Mouse (Mus musculus): ENCODE measurements around the gene Cgas. TPM values are rescaled to one million over a fixed set of nuclear protein-coding genes. Genes with fewer than 3 reads are reported as not detected.

Gene Cgas
- polyA plus RNA-seq, 1 experiment from 2014 or later, result 0.86 TPM

DNA sequence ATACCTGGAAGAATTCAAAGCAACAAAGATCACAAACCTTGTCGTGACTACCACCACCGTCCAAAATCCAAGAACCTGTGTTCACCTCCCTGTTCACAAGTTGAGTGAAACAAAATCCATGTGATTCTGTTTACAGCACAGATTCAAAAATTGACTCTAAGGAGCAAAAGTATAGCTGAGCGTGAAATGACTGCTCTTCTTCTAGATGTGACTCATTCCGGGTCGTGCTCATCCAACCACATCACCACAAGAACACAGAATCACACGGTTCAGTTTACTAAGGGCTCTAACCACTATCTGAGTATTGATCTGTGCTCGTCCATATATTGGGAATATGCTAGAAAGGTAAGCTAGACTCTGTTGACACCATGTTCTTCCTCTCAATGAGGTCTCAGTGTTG, 56.1 kb downstream of the Cgas start:
- Histone ChIP-seq H3K9ac (replicated peaks; ENCODE audit: low read depth) (no peak overlapping the region), H3K36me3 (ENCODE audit: insufficient read depth, low read length) (no peaks in the 10 kb centered on the region), H3K4me2 (replicated peaks; ENCODE audit: low read depth, low read length) (no peak overlapping the region), H3K4me3 (ENCODE audit: low read depth, low read length) (no peak overlapping the region), H3K27me3 (replicated peaks; ENCODE audit: insufficient read depth, low read length) (no peaks in the 10 kb centered on the region), H3K27ac (ENCODE audit: low read length) (no peak overlapping the region), H3K4me1 (ENCODE audit: insufficient read depth, low read depth, low read length) (no peaks in the 10 kb centered on the region), H3K9me3 (ENCODE audit: low read length) (no peaks in the 10 kb centered on the region)
- no peak for ATAC-seq
- WGBS, result 88% methylated on average over 7 of the region's 7 CpGs
- TF ChIP-seq EP300 (IDR thresholded peaks at IDR 0.05), result no peak
- no peak for TF ChIP-seq CTCF (IDR thresholded peaks at IDR 0.05)
- DNase-seq (ENCODE audit: low spot score), result no peak

DNA sequence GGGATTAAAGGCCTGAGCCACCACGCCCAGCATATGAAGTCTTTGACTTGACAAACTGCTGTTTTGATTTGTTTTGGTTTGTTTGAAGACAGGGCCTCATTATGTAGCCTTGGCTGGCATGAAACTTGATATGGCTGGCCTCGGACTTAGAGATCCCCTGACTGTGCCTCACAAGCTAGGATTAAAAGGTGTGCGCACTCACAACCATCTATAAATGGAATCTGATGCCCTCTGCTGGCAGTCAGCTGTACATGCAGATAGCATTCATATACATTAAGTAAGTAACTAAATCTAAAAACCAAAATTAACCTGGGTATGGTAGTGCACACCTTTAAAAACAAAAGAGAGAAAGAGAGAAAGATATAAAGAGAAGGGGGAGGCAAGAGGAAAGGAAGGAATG, 57.1 kb downstream of the Cgas start:
- DNase-seq (ENCODE audit: low spot score) (peak; percentile 48), ATAC-seq (no peak)
- TF ChIP-seq EP300 (IDR thresholded peaks at IDR 0.05), result no peak
- TF ChIP-seq CTCF (IDR thresholded peaks at IDR 0.05), result peak; percentile 79

More for the DNA sequence above, 57.1 kb downstream of the Cgas start:
- no peak overlapping the region for H3K4me2 ChIP-seq (replicated peaks; ENCODE audit: low read depth, low read length)
- no peak overlapping the region for H3K9ac ChIP-seq (replicated peaks; ENCODE audit: low read depth)
- H3K4me3 ChIP-seq (ENCODE audit: low read depth, low read length), result no peak overlapping the region
- 49% methylated on average over 3 of the region's 3 CpGs for WGBS
- H3K9me3 ChIP-seq (ENCODE audit: low read length), result no peaks in the 10 kb centered on the region
- no peaks in the 10 kb centered on the region for H3K4me1 ChIP-seq (ENCODE audit: insufficient read depth, low read depth, low read length)
- no peaks in the 10 kb centered on the region for H3K27me3 ChIP-seq (replicated peaks; ENCODE audit: insufficient read depth, low read length)
- H3K27ac ChIP-seq (ENCODE audit: low read length), result no peak overlapping the region
- H3K36me3 ChIP-seq (ENCODE audit: insufficient read depth, low read length), result no peaks in the 10 kb centered on the region

Small RNA genes within 50 kb of the gene (microRNA-seq; reads per million reads assigned to microRNA genes)
- gene Gm26377, result not detected

Other genes with a start within 250 kb of the Cgas start
- 0.97 and 1.2 TPM in 2 replicates for gene Gsta1, start 212.6 kb downstream of the Cgas start, polyA plus RNA-seq (2015; fragmentation: Nextera tagmentation; extraction: Ambion mirVana)
- gene Gm3776, start 186.1 kb downstream of the Cgas start, polyA plus RNA-seq (2015; fragmentation: Nextera tagmentation; extraction: Ambion mirVana), result 0.51 and 0.62 TPM in 2 replicates
- gene Gm10639, start 153.3 kb downstream of the Cgas start, polyA plus RNA-seq (2015; fragmentation: Nextera tagmentation; extraction: Ambion mirVana), result 0.29 and 0.68 TPM in 2 replicates
- gene Omt2a, start 128.4 kb downstream of the Cgas start, polyA plus RNA-seq (2015; fragmentation: Nextera tagmentation; extraction: Ambion mirVana), result not detected in 2 replicates
- not detected in 2 replicates for gene Omt2b, start 115.6 kb downstream of the Cgas start, polyA plus RNA-seq (2015; fragmentation: Nextera tagmentation; extraction: Ambion mirVana)
- gene Gsta2, start 87.4 kb downstream of the Cgas start, polyA plus RNA-seq (2015; fragmentation: Nextera tagmentation; extraction: Ambion mirVana), result 4.8 and 4.9 TPM in 2 replicates
- 0.71 and 0.81 TPM in 2 replicates for gene Dppa5a, start 75.1 kb downstream of the Cgas start, polyA plus RNA-seq (2015; fragmentation: Nextera tagmentation; extraction: Ambion mirVana)
- gene Ooep, start 64.5 kb downstream of the Cgas start, polyA plus RNA-seq (2015; fragmentation: Nextera tagmentation; extraction: Ambion mirVana), result 3.3 and 4.1 TPM in 2 replicates
- 0.05 TPM in 1 of 2 replicates, not detected in the other for gene Ddx43, start 47.5 kb downstream of the Cgas start, polyA plus RNA-seq (2015; fragmentation: Nextera tagmentation; extraction: Ambion mirVana)
- gene Mto1, start 5.0 kb upstream of the Cgas start, polyA plus RNA-seq (2015; fragmentation: Nextera tagmentation; extraction: Ambion mirVana), result 11.2 and 12.2 TPM in 2 replicates
- gene Gm17324, start 5.5 kb upstream of the Cgas start, polyA plus RNA-seq (2015; fragmentation: Nextera tagmentation; extraction: Ambion mirVana), result 0.80 and 0.88 TPM in 2 replicates
- 2,930 and 3,003 TPM in 2 replicates for gene Eef1a1, start 45.9 kb upstream of the Cgas start, polyA plus RNA-seq (2015; fragmentation: Nextera tagmentation; extraction: Ambion mirVana)
- 19.9 TPM in 2 replicates for gene Slc17a5, start 144.8 kb upstream of the Cgas start, polyA plus RNA-seq (2015; fragmentation: Nextera tagmentation; extraction: Ambion mirVana)
- gene Cd109, start 172.3 kb upstream of the Cgas start, polyA plus RNA-seq (2015; fragmentation: Nextera tagmentation; extraction: Ambion mirVana), result 2.7 TPM in 2 replicates